Mouse (Mus musculus): ENCODE data around the gene Sall4. TPM values are rescaled to one million over a fixed set of nuclear protein-coding genes. Genes with fewer than 3 reads are reported as not detected.

Gene Sall4
- 3.1 TPM in 2 replicates for polyA plus RNA-seq (2015; fragmentation: Nextera tagmentation; extraction: Ambion mirVana)

DNA sequence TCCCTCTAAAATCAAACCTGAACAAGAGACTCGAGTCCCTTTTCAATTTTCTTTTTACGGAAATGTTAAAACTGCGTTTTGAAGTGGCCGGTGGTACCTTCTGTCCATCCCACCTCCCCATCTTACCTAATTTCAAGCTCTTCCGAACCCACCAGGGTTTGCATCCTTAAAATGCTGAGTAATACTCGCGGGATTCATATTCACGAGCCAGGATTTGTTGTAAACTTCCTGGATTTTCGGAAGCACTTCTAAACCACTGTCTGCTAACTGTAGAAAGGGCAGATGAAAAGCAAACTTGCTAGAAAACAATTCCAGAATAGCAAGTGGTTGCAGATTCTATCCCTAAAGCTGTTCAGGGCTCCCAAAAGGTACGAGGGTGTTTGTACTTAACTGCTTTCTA lies at the start of gene Sall4:
Sall4 (minus strand) TSS at position 362 of the 400 bp plus-strand sequence.
- Histone ChIP-seq H3K36me3 (replicated peaks; ENCODE audit: insufficient read depth, low read length) (no peaks in the 10 kb centered on the region), H3K4me2 (ENCODE audit: low read depth, low read length) (peak within 1 kb of the TSS; percentile 68), H3K27me3 (ENCODE audit: insufficient read depth, low read length) (peaks cover 45% of the 10 kb centered on the region), H3K9me3 (ENCODE audit: low read length) (no peaks in the 10 kb centered on the region), H3K9ac (replicated peaks) (peak within 1 kb of the TSS; percentile 70), H3K27ac (ENCODE audit: low read depth) (peak within 1 kb of the TSS; percentile 87), H3K4me1 (ENCODE audit: insufficient read depth) (0 out of 2 replicates have a peak, but pooled peaks cover 2% of the 10 kb centered on the region), H3K4me3 (ENCODE audit: low read depth, low read length) (peak within 1 kb of the TSS; percentile 58)
- DNase-seq, result no peak
- no peak for ATAC-seq
- no peak for TF ChIP-seq EP300 (IDR thresholded peaks at IDR 0.05; ENCODE audit: low read depth)
- no peak for TF ChIP-seq CTCF (IDR thresholded peaks at IDR 0.05; ENCODE audit: low read depth)
- WGBS (ENCODE audit: insufficient replicate concordance), result 7% methylated on average over 10 of the region's 10 CpGs

DNA sequence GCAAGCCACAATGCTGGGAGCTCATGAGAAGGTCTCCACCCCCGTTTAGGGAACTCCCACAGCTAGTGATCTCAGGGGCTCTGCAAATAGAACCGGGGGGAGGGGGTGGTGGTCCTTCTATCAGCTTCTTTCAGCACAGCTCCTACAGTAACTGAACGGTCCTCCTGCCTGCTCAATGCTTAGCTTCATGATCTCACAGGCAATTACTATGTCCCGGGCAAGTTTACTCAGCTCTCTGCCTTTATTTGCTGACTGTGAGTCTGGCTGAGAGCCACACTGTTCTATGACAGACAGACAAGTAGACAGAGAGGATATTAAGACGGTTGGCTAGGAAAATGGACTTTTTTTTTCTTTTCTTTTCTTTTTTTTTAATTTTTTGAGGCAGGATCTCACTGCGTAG lies 45.5 kb upstream of the Sall4 start:
- Histone ChIP-seq H3K27me3 (ENCODE audit: insufficient read depth, low read length) (no peaks in the 10 kb centered on the region), H3K4me2 (ENCODE audit: low read depth, low read length) (no peak overlapping the region), H3K9ac (replicated peaks) (no peak overlapping the region), H3K4me1 (ENCODE audit: insufficient read depth) (no peaks in the 10 kb centered on the region), H3K9me3 (ENCODE audit: low read length) (no peaks in the 10 kb centered on the region), H3K4me3 (ENCODE audit: low read depth, low read length) (no peak overlapping the region), H3K36me3 (replicated peaks; ENCODE audit: insufficient read depth, low read length) (no peaks in the 10 kb centered on the region), H3K27ac (ENCODE audit: low read depth) (no peak overlapping the region)
- TF ChIP-seq EP300 (IDR thresholded peaks at IDR 0.05; ENCODE audit: low read depth) (no peak), CTCF (IDR thresholded peaks at IDR 0.05; ENCODE audit: low read depth) (no peak)
- peak; percentile 25 for DNase-seq
- no peak for ATAC-seq
- WGBS (ENCODE audit: insufficient replicate concordance), result 42% methylated on average over 6 of the region's 6 CpGs

DNA sequence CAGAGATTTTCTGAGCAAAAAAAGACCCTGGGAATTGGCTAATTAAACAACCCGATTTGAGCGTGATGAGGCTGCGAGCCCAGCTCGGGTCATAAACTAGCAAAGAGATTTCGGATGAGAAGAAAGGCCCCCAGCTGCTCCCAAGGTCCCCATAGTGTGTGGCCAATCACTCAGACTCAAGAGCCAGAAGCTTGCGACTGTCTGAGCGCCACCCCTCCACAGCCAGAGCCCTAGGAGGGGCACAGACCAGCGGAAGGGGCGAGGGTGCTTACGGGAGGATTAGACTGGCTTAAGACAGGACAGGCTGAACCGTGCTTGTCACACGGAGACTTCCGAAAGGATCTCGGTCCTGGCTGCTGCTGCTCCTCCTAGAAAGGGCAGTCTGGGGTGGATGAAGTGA lies 42.2 kb upstream of the Sall4 start:
- TF ChIP-seq CTCF (IDR thresholded peaks at IDR 0.05; ENCODE audit: low read depth) (no peak), EP300 (IDR thresholded peaks at IDR 0.05; ENCODE audit: low read depth) (no peak)
- no peak for DNase-seq
- H3K36me3 ChIP-seq (replicated peaks; ENCODE audit: insufficient read depth, low read length), result no peaks in the 10 kb centered on the region
- H3K4me2 ChIP-seq (ENCODE audit: low read depth, low read length), result no peak overlapping the region
- ATAC-seq, result no peak
- WGBS (ENCODE audit: insufficient replicate concordance), result 20% methylated on average over 14 of the region's 14 CpGs
- H3K9ac ChIP-seq (replicated peaks), result no peak overlapping the region
- no peaks in the 10 kb centered on the region for H3K4me1 ChIP-seq (ENCODE audit: insufficient read depth)
- H3K4me3 ChIP-seq (ENCODE audit: low read depth, low read length), result no peak overlapping the region
- no peak overlapping the region for H3K27ac ChIP-seq (ENCODE audit: low read depth)
- no peaks in the 10 kb centered on the region for H3K27me3 ChIP-seq (ENCODE audit: insufficient read depth, low read length)
- no peaks in the 10 kb centered on the region for H3K9me3 ChIP-seq (ENCODE audit: low read length)

DNA sequence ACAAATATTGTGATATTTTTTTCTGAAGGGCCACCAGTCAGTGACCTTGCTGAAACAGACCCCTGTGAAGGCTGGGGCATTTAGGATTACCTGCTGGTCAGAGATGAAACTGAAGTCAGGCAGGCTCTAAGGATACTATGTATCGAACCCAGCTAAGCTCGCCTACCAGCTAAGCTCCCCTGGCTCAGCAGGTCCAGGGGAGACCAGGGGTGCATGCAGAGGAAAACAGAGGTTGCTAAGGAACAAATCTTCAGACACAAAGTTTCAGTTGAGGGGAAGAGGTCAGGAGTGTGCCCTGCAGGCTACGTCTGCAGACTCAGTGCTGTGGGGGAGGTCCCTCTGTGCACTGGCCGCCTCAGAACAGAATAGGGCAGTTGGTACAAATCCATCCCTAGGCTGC lies 39.9 kb upstream of the Sall4 start:
- Histone ChIP-seq H3K4me1 (ENCODE audit: insufficient read depth) (no peaks in the 10 kb centered on the region), H3K27me3 (ENCODE audit: insufficient read depth, low read length) (no peaks in the 10 kb centered on the region), H3K27ac (ENCODE audit: low read depth) (no peak overlapping the region), H3K36me3 (replicated peaks; ENCODE audit: insufficient read depth, low read length) (no peaks in the 10 kb centered on the region), H3K4me2 (ENCODE audit: low read depth, low read length) (no peak overlapping the region), H3K4me3 (ENCODE audit: low read depth, low read length) (no peak overlapping the region), H3K9me3 (ENCODE audit: low read length) (no peaks in the 10 kb centered on the region), H3K9ac (replicated peaks) (no peak overlapping the region; the same call in 1 of the 2 replicates)
- 57% methylated on average over 4 of the region's 4 CpGs for WGBS (ENCODE audit: insufficient replicate concordance)
- TF ChIP-seq EP300 (IDR thresholded peaks at IDR 0.05; ENCODE audit: low read depth), result no peak
- TF ChIP-seq CTCF (IDR thresholded peaks at IDR 0.05; ENCODE audit: low read depth), result no peak
- DNase-seq, result no peak
- ATAC-seq, result no peak

DNA sequence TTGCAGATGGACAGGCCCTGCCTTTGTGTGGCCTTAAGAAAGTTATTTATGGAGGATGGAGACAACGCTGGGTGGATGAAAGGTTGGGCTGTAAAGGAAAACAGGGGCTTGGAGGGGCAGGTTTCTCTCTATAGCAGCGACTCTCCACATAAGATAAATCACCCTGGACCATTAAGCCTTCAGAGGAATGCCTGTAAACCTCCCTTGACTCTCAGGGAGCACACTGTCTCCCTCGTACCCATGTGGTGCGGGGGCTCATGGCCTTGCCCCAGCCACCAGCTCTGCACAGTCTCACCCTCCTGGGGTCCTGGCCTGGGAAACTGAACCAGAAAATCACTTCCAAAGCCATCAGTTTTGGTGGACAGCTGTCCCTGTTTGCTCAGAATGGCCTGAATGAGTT lies 36.1 kb upstream of the Sall4 start:
- Histone ChIP-seq H3K27ac (ENCODE audit: low read depth) (no peak overlapping the region), H3K27me3 (ENCODE audit: insufficient read depth, low read length) (no peaks in the 10 kb centered on the region), H3K9ac (replicated peaks) (no peak overlapping the region), H3K4me2 (ENCODE audit: low read depth, low read length) (no peak overlapping the region), H3K4me3 (ENCODE audit: low read depth, low read length) (no peak overlapping the region), H3K9me3 (ENCODE audit: low read length) (no peaks in the 10 kb centered on the region), H3K4me1 (ENCODE audit: insufficient read depth) (no peaks in the 10 kb centered on the region), H3K36me3 (replicated peaks; ENCODE audit: insufficient read depth, low read length) (no peaks in the 10 kb centered on the region)
- TF ChIP-seq EP300 (IDR thresholded peaks at IDR 0.05; ENCODE audit: low read depth), result no peak
- no peak for TF ChIP-seq CTCF (IDR thresholded peaks at IDR 0.05; ENCODE audit: low read depth)
- no peak for DNase-seq
- ATAC-seq, result no peak
- WGBS (ENCODE audit: insufficient replicate concordance), result 68% methylated on average over 4 of the region's 4 CpGs

DNA sequence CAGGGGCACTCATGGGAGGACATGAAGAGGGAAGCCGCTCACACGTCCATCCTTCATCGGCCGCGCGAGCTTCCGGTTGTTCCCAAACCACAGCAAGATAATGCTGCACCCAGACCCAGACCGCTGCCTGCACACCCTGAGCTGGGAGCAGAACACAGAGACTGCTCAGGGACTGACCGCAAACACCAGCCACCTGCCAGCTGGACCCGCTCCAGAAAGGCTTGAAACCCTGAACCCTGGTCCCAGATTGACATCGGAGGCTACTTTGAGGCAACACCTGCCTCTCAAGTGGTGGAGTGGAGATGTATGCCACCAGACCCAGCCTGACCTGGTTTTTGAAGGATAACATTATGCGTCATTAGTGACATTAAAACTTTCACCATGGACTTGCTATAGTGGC lies 31.6 kb upstream of the Sall4 start:
- no peak overlapping the region for H3K4me2 ChIP-seq (ENCODE audit: low read depth, low read length)
- H3K27ac ChIP-seq (ENCODE audit: low read depth), result no peak overlapping the region
- no peaks in the 10 kb centered on the region for H3K27me3 ChIP-seq (ENCODE audit: insufficient read depth, low read length)
- DNase-seq (peak; percentile 22), ATAC-seq (no peak)
- no peak overlapping the region for H3K9ac ChIP-seq (replicated peaks)
- no peak overlapping the region for H3K4me3 ChIP-seq (ENCODE audit: low read depth, low read length)
- no peak for TF ChIP-seq CTCF (IDR thresholded peaks at IDR 0.05; ENCODE audit: low read depth)
- no peaks in the 10 kb centered on the region for H3K4me1 ChIP-seq (ENCODE audit: insufficient read depth)
- no peaks in the 10 kb centered on the region for H3K9me3 ChIP-seq (ENCODE audit: low read length)
- 80% methylated on average over 12 of the region's 12 CpGs for WGBS (ENCODE audit: insufficient replicate concordance)
- H3K36me3 ChIP-seq (replicated peaks; ENCODE audit: insufficient read depth, low read length), result no peaks in the 10 kb centered on the region

DNA sequence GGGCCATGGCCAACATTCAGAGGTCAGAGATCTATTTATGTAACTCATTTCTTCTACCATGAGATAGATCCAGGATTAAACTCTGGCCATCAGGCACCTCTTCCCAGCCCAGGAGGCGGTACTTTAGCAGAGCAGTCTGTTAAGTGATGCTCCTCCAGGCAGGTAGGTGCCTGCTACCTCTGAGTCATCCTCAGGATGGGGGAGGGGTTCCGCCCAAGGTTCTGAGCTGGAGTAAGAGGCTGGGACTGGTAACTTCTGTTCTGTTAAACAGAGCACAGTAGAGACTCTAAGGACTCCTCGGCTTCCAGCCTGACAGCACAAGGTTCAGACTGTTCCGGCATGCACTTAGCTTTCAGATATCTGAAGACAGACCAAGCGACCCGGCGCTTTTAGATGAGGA lies 31.2 kb upstream of the Sall4 start:
- no peaks in the 10 kb centered on the region for H3K9me3 ChIP-seq (ENCODE audit: low read length)
- ATAC-seq, result no peak
- H3K27ac ChIP-seq (ENCODE audit: low read depth), result no peak overlapping the region
- H3K4me3 ChIP-seq (ENCODE audit: low read depth, low read length), result no peak overlapping the region
- no peak for DNase-seq
- H3K4me2 ChIP-seq (ENCODE audit: low read depth, low read length), result no peak overlapping the region
- H3K4me1 ChIP-seq (ENCODE audit: insufficient read depth), result no peaks in the 10 kb centered on the region
- TF ChIP-seq EP300 (IDR thresholded peaks at IDR 0.05; ENCODE audit: low read depth), result no peak
- no peak for TF ChIP-seq CTCF (IDR thresholded peaks at IDR 0.05; ENCODE audit: low read depth)
- no peaks in the 10 kb centered on the region for H3K27me3 ChIP-seq (ENCODE audit: insufficient read depth, low read length)
- no peaks in the 10 kb centered on the region for H3K36me3 ChIP-seq (replicated peaks; ENCODE audit: insufficient read depth, low read length)
- H3K9ac ChIP-seq (replicated peaks), result no peak overlapping the region
- 72% methylated on average over 7 of the region's 7 CpGs for WGBS (ENCODE audit: insufficient replicate concordance)

All from liver, postnatal 0 days (tissue).